Mouse (Mus musculus): ENCODE data around the gene Napsa.
A peak's percentile ranks its signal among the peaks of the same experiment; 100 is the strongest.

The Napsa gene

GRCm38 (mm10) chr7:44628402-44629034, 56.3 kb downstream of the Napsa start:
- no peak for DNase-seq

GRCm38 (mm10) chr7:44630437-44630836, 58.3 kb downstream of the Napsa start:
- no peak for DNase-seq

GRCm38 (mm10) chr7:44632676-44633075, 60.5 kb downstream of the Napsa start:
- DNase-seq, result no peak

- DNase-seq, result peak in 1 of 2 experiments; percentile 16
Measured at GRCm38 (mm10) chr7:44633407-44633806, 61.2 kb downstream of the Napsa start.

All from kidney, postnatal 25 days (tissue).